Mouse (Mus musculus): ENCODE data around the gene Snx9.

The Snx9 gene

GRCm38 (mm10) chr17:5841128-5841942 lies at the start of gene Snx9:
Gene Snx9 (plus strand): TSS chr17:5841329.
- DNase-seq (ENCODE audit: low spot score in 2 of 2), result peak; percentile 30 to 39

GRCm38 (mm10) chr17:5792164-5792791 lies 48.9 kb upstream of the Snx9 start:
- no peak for DNase-seq (ENCODE audit: low spot score in 2 of 2)

- no peak for DNase-seq (ENCODE audit: low spot score in 2 of 2)
Observed at GRCm38 (mm10) chr17:5793593-5793992, 47.5 kb upstream of the Snx9 start.

- no peak for DNase-seq (ENCODE audit: low spot score in 2 of 2)
Observed at GRCm38 (mm10) chr17:5794276-5794675, 46.9 kb upstream of the Snx9 start.

- DNase-seq (ENCODE audit: low spot score in 2 of 2), result no peak
Observed at GRCm38 (mm10) chr17:5795369-5795768, 45.8 kb upstream of the Snx9 start.

GRCm38 (mm10) chr17:5795878-5796277 lies 45.3 kb upstream of the Snx9 start:
- DNase-seq (ENCODE audit: low spot score in 2 of 2), result peak; percentile 33 to 58

GRCm38 (mm10) chr17:5797124-5797760 lies 43.9 kb upstream of the Snx9 start:
- no peak for DNase-seq (ENCODE audit: low spot score in 2 of 2)

- no peak for DNase-seq (ENCODE audit: low spot score in 2 of 2)
Observed at GRCm38 (mm10) chr17:5798221-5798801, 42.8 kb upstream of the Snx9 start.

GRCm38 (mm10) chr17:5798900-5799299 lies 42.2 kb upstream of the Snx9 start:
- DNase-seq (ENCODE audit: low spot score in 2 of 2), result no peak

- no peak for DNase-seq (ENCODE audit: low spot score in 2 of 2)
Observed at GRCm38 (mm10) chr17:5799396-5800021, 41.6 kb upstream of the Snx9 start.

- no peak for DNase-seq (ENCODE audit: low spot score in 2 of 2)
Observed at GRCm38 (mm10) chr17:5800254-5800653, 40.9 kb upstream of the Snx9 start.

- DNase-seq (ENCODE audit: low spot score in 2 of 2), result no peak
Observed at GRCm38 (mm10) chr17:5800824-5801560, 40.1 kb upstream of the Snx9 start.

GRCm38 (mm10) chr17:5801761-5802655 lies 39.1 kb upstream of the Snx9 start:
- DNase-seq (ENCODE audit: low spot score in 2 of 2), result no peak

GRCm38 (mm10) chr17:5802656-5802955 lies 38.5 kb upstream of the Snx9 start:
- DNase-seq (ENCODE audit: low spot score in 2 of 2), result no peak

GRCm38 (mm10) chr17:5803229-5804012 lies 37.7 kb upstream of the Snx9 start:
- no peak for DNase-seq (ENCODE audit: low spot score in 2 of 2)

GRCm38 (mm10) chr17:5804370-5805150 lies 36.6 kb upstream of the Snx9 start:
- no peak for DNase-seq (ENCODE audit: low spot score in 2 of 2)

GRCm38 (mm10) chr17:5805151-5805834 lies 35.8 kb upstream of the Snx9 start:
- no peak for DNase-seq (ENCODE audit: low spot score in 2 of 2)

- DNase-seq (ENCODE audit: low spot score in 2 of 2), result no peak
Observed at GRCm38 (mm10) chr17:5805935-5806334, 35.2 kb upstream of the Snx9 start.
